In genomic region chr13:56581961-56582434, GRCm38 (mm10) we compare ENCODE assay signal across 8 mouse cellular contexts. TPM values are rescaled to one million over a fixed set of nuclear protein-coding genes. Genes with fewer than 3 reads are reported as not detected.
A peak's percentile ranks its signal among the peaks of the same experiment; 100 is the strongest.
DNase-seq lines count a peak whose midpoint lies in the region; ATAC-seq and TF ChIP-seq lines count a peak whose summit lies in the region.

No protein-coding gene starts in this region.

- TF ChIP-seq CTCF in ES-Bruce4 (IDR thresholded peaks at IDR 0.05; ENCODE audit: low read depth, low read length): no peak
- TF ChIP-seq CTCF in embryonic fibroblast, embryonic 13.5 days (IDR thresholded peaks at IDR 0.05; ENCODE audit: borderline replicate concordance, insufficient read depth, low read length): no peak

- TF ChIP-seq POLR2A in ES-Bruce4 (IDR thresholded peaks at IDR 0.05; ENCODE audit: insufficient read depth, low read length): no peak
- no peak for TF ChIP-seq POLR2A in embryonic fibroblast, embryonic 13.5 days (IDR thresholded peaks at IDR 0.05; ENCODE audit: low read depth, low read length)

- DNase-seq in heart, adult 11 months: peak; percentile 98
- no peak for DNase-seq in heart, adult 8-10 months (ENCODE audit: low spot score)
- no peak for DNase-seq in spleen, adult 18-20 months

- 0 out of 2 replicates have a peak overlapping the region, but pooled peaks have one; percentile 2 for H3K9ac ChIP-seq in ES-Bruce4 (ENCODE audit: low read depth, poor library complexity, severe bottlenecking)
- no peak overlapping the region for H3K9ac ChIP-seq in heart, embryonic 15.5 days
- no peak overlapping the region for H3K9ac ChIP-seq in limb, embryonic 13.5 days
- H3K9ac ChIP-seq in neural tube, embryonic 15.5 days (replicated peaks): no peak overlapping the region

- 4% methylated on average over 6 of the region's 6 CpGs for WGBS in heart, embryonic 15.5 days
- WGBS in limb, embryonic 13.5 days: 3% methylated on average over 6 of the region's 6 CpGs
- 2% methylated on average over 6 of the region's 6 CpGs for WGBS in neural tube, embryonic 15.5 days

- ATAC-seq in heart, embryonic 15.5 days (replicated peaks; ENCODE audit: insufficient number of reproducible peaks, insufficient read depth, low FRiP score, low read depth): peak; percentile 94
- ATAC-seq in limb, embryonic 13.5 days (ENCODE audit: low FRiP score, low read depth): peak; percentile 98
- ATAC-seq in neural tube, embryonic 15.5 days (ENCODE audit: low FRiP score): peak; percentile 85

- peak overlapping the region; percentile 35 for H3K4me2 ChIP-seq in heart, embryonic 15.5 days
- peak overlapping the region; percentile 53 for H3K4me2 ChIP-seq in limb, embryonic 13.5 days (replicated peaks)
- peak overlapping the region; percentile 27 for H3K4me2 ChIP-seq in neural tube, embryonic 15.5 days

- H3K4me3 ChIP-seq in ES-Bruce4 (ENCODE audit: low read depth, low read length): peak overlapping the region; percentile 28; the same call in 1 of the 2 replicates
- H3K4me3 ChIP-seq in embryonic fibroblast, embryonic 13.5 days (ENCODE audit: insufficient read depth, low read length): no peak overlapping the region
- H3K4me3 ChIP-seq in heart, embryonic 15.5 days: no peak overlapping the region
- 0 out of 2 replicates have a peak overlapping the region, but pooled peaks have one; percentile 5 for H3K4me3 ChIP-seq in limb, embryonic 13.5 days
- H3K4me3 ChIP-seq in neural tube, embryonic 15.5 days (replicated peaks): no peak overlapping the region

- no peaks in the 10 kb centered on the region for H3K36me3 ChIP-seq in ES-Bruce4 (ENCODE audit: control insufficient read depth, insufficient read depth, low read length, poor library complexity, severe bottlenecking)
- H3K36me3 ChIP-seq in heart, embryonic 15.5 days: no peaks in the 10 kb centered on the region
- no peaks in the 10 kb centered on the region for H3K36me3 ChIP-seq in limb, embryonic 13.5 days
- no peaks in the 10 kb centered on the region for H3K36me3 ChIP-seq in neural tube, embryonic 15.5 days

- TF ChIP-seq EP300 in ES-Bruce4 (IDR thresholded peaks at IDR 0.05; ENCODE audit: insufficient read depth, low read depth, low read length): peak; percentile 89

- no peaks in the 10 kb centered on the region for H3K27me3 ChIP-seq in ES-Bruce4 (ENCODE audit: control insufficient read depth, insufficient read depth, low read length, poor library complexity, severe bottlenecking)
- no peaks in the 10 kb centered on the region for H3K27me3 ChIP-seq in heart, embryonic 15.5 days
- H3K27me3 ChIP-seq in limb, embryonic 13.5 days: no peaks in the 10 kb centered on the region
- no peaks in the 10 kb centered on the region for H3K27me3 ChIP-seq in neural tube, embryonic 15.5 days (replicated peaks)

- peaks cover 6% of the 10 kb centered on the region for H3K4me1 ChIP-seq in ES-Bruce4 (ENCODE audit: control insufficient read depth, insufficient read depth, low read length)
- H3K4me1 ChIP-seq in embryonic fibroblast, embryonic 13.5 days (ENCODE audit: control insufficient read depth, insufficient read depth, low read length): peaks cover 11% of the 10 kb centered on the region
- peaks cover 22% of the 10 kb centered on the region for H3K4me1 ChIP-seq in heart, embryonic 15.5 days (replicated peaks)
- peaks cover 46% of the 10 kb centered on the region for H3K4me1 ChIP-seq in limb, embryonic 13.5 days
- peaks cover 18% of the 10 kb centered on the region for H3K4me1 ChIP-seq in neural tube, embryonic 15.5 days

- peak overlapping the region; percentile 94 for H3K27ac ChIP-seq in ES-Bruce4 (ENCODE audit: insufficient read depth, low read length)
- H3K27ac ChIP-seq in embryonic fibroblast, embryonic 13.5 days (ENCODE audit: insufficient read depth, low read length): peak overlapping the region; percentile 63
- H3K27ac ChIP-seq in heart, embryonic 15.5 days: peak overlapping the region; percentile 75
- H3K27ac ChIP-seq in limb, embryonic 13.5 days: peak overlapping the region; percentile 96
- H3K27ac ChIP-seq in neural tube, embryonic 15.5 days (replicated peaks): peak overlapping the region; percentile 61

- H3K9me3 ChIP-seq in ES-Bruce4 (replicated peaks; ENCODE audit: control insufficient read depth, insufficient read depth, low read length, poor library complexity, severe bottlenecking): no peaks in the 10 kb centered on the region
- H3K9me3 ChIP-seq in heart, embryonic 15.5 days (replicated peaks): no peaks in the 10 kb centered on the region
- no peaks in the 10 kb centered on the region for H3K9me3 ChIP-seq in limb, embryonic 13.5 days
- H3K9me3 ChIP-seq in neural tube, embryonic 15.5 days (replicated peaks): no peaks in the 10 kb centered on the region

RNA-seq across cellular contexts. Expression of gene Tgfbi, which starts 27.3 kb away (rescaled TPM):
- total RNA-seq in heart, adult 8-10 months (2022): 10 to 100 TPM; 10.2 to 16.8 (median 14.4) TPM
- 1.0 and 1.9 TPM in 2 replicates for polyA plus RNA-seq in ES-Bruce4 (2011; ENCODE audit: insufficient read depth, insufficient read length, low read depth, missing spikeins)
- polyA plus RNA-seq in embryonic fibroblast, embryonic 13.5 days (2011; ENCODE audit: insufficient read length, low read depth, missing spikeins): 64.4 and 125 TPM in 2 replicates
- polyA plus RNA-seq in heart, embryonic 15.5 days (2015; fragmentation: Nextera tagmentation; extraction: Ambion mirVana): 36.9 and 49.0 TPM in 2 replicates
- 180 and 183 TPM in 2 replicates for polyA plus RNA-seq in limb, embryonic 13.5 days (2015; fragmentation: Nextera tagmentation; extraction: Ambion mirVana)
- polyA plus RNA-seq in neural tube, embryonic 15.5 days (2015; fragmentation: Nextera tagmentation; extraction: Ambion mirVana): 7.7 and 26.4 TPM in 2 replicates

RNA-seq across cellular contexts. Expression of gene Lect2, which starts 33.7 kb away (rescaled TPM):
- total RNA-seq in heart, adult 8-10 months (2022): not detected
- polyA plus RNA-seq in ES-Bruce4 (2011; ENCODE audit: insufficient read depth, insufficient read length, low read depth, missing spikeins): not detected in 2 replicates
- polyA plus RNA-seq in embryonic fibroblast, embryonic 13.5 days (2011; ENCODE audit: insufficient read length, low read depth, missing spikeins): not detected in 2 replicates
- polyA plus RNA-seq in heart, embryonic 15.5 days (2015; fragmentation: Nextera tagmentation; extraction: Ambion mirVana): not detected in 2 replicates
- polyA plus RNA-seq in limb, embryonic 13.5 days (2015; fragmentation: Nextera tagmentation; extraction: Ambion mirVana): not detected in 2 replicates
- polyA plus RNA-seq in neural tube, embryonic 15.5 days (2015; fragmentation: Nextera tagmentation; extraction: Ambion mirVana): 0.37 TPM in 1 of 2 replicates, not detected in the other

RNA-seq across cellular contexts. Expression of gene Fbxl21, which starts 59.7 kb away (rescaled TPM):
- total RNA-seq in heart, adult 8-10 months (2022): 1 to 10 TPM; 1.0 to 1.1 (median 1.0) TPM
- polyA plus RNA-seq in ES-Bruce4 (2011; ENCODE audit: insufficient read depth, insufficient read length, low read depth, missing spikeins): 2.3 and 2.7 TPM in 2 replicates
- polyA plus RNA-seq in embryonic fibroblast, embryonic 13.5 days (2011; ENCODE audit: insufficient read length, low read depth, missing spikeins): 2.1 and 3.0 TPM in 2 replicates
- polyA plus RNA-seq in heart, embryonic 15.5 days (2015; fragmentation: Nextera tagmentation; extraction: Ambion mirVana): 0.92 and 0.99 TPM in 2 replicates
- 3.0 and 3.6 TPM in 2 replicates for polyA plus RNA-seq in limb, embryonic 13.5 days (2015; fragmentation: Nextera tagmentation; extraction: Ambion mirVana)
- polyA plus RNA-seq in neural tube, embryonic 15.5 days (2015; fragmentation: Nextera tagmentation; extraction: Ambion mirVana): 3.0 and 4.4 TPM in 2 replicates

Comparison
In these comparisons a context has a peak if more than half of its experiments do, and no peak if none do; other contexts are left out.
1. H3K4me3 ChIP-seq: peak in ES-Bruce4 (single experiment) and limb, embryonic 13.5 days (single experiment); none in embryonic fibroblast, embryonic 13.5 days (single experiment), heart, embryonic 15.5 days (single experiment) and neural tube, embryonic 15.5 days (single experiment).
2. Peak in every context shown above with its lines, with median percentiles within 50 percentile points of each other: H3K27ac ChIP-seq, ATAC-seq and H3K4me2 ChIP-seq.